Mouse (Mus musculus): ENCODE measurements at regions not wholly inside any gene's neighbourhood (a gene's known extent, or its start where the extent isn't known, plus 50 kb on each side); places are given as distances from the start of the nearest gene placed in this dataset.

DNA sequence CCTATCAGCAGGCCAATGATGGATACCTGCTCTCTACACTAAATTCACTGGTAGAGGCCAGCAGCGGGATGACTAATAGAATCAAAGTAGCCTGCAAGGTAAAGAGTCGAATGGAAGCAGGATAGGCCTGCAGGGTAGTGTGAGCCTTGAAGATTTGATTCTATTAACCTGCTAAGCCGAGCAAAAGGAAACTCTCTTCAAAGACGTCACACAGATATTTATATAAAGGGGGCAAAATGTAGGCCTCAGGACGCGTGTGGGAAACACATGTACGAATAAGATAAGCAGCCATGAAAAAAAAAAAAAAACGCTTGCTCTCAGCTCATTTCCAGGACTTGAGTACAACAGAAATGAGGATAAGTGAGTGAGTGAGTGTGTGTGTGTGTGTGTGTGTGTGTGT is 138.4 kb upstream of the D7Ertd443e start:
- Histone ChIP-seq H3K9ac (ENCODE audit: insufficient read depth, low read depth, low read length, poor library complexity, severe bottlenecking) (no peak overlapping the region), H3K27ac (ENCODE audit: insufficient read depth, low read depth, low read length, poor library complexity, severe bottlenecking) (no peak overlapping the region), H3K4me3 (ENCODE audit: insufficient read depth in 1 of 2, low read depth in 1 of 2, low read length in 2 of 2, poor library complexity in 1 of 2, severe bottlenecking in 1 of 2) (no peak overlapping the region), H3K4me1 (ENCODE audit: control insufficient read depth in 2 of 2, insufficient read depth in 2 of 2, low read length in 2 of 2, poor library complexity in 1 of 2) (no peaks in the 10 kb centered on the region), H3K9me3 (ENCODE audit: control insufficient read depth, insufficient read depth, low read depth, low read length) (no peaks in the 10 kb centered on the region), H3K36me3 (ENCODE audit: control insufficient read depth, insufficient read depth, low read length, poor library complexity, severe bottlenecking) (no peaks in the 10 kb centered on the region)
- TF ChIP-seq CHD2 (IDR thresholded peaks at IDR 0.05; ENCODE audit: low read depth, low read length) (no peak), MAFK (IDR thresholded peaks at IDR 0.05; ENCODE audit: insufficient read depth, low read depth, low read length) (no peak), HCFC1 (IDR thresholded peaks at IDR 0.05; ENCODE audit: borderline replicate concordance, insufficient read depth, low read length) (no peak), ZNF384 (IDR thresholded peaks at IDR 0.05; ENCODE audit: low read depth, low read length) (no peak), ZC3H11A (IDR thresholded peaks at IDR 0.05; ENCODE audit: borderline replicate concordance, low read depth, low read length) (no peak)
- DNase-seq (ENCODE audit: low read depth, low spot score): no peak
- in situ Hi-C loops (cut with MboI; ENCODE audit: low sequenced_read_pairs in 2 of 2, unreplicated experiment in 2 of 2): no loop called here

DNA sequence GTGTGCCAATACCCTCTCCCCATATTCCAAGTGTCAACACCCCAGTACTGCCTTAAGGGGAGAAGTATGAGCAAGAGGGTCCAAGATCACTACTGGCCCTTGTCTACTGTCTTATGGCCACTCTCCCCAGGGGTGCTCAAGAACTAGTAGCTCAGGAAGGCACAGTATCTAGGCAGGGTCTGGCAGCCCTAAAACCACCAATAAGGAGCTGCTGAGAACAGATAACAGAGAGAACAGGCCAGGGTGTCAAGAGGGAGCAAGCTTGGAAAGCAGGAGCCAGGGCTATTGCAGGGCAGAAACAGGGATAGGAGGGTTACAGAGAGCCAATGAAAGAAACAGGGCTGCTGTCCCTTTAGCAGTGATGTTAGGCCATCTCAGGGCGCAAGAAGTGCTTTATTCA is 139.6 kb upstream of the D7Ertd443e start:
- H3K9me3 ChIP-seq (ENCODE audit: control insufficient read depth, insufficient read depth, low read depth, low read length): no peaks in the 10 kb centered on the region
- H3K27ac ChIP-seq (ENCODE audit: insufficient read depth, low read depth, low read length, poor library complexity, severe bottlenecking): no peak overlapping the region
- no peaks in the 10 kb centered on the region for H3K4me1 ChIP-seq (ENCODE audit: control insufficient read depth in 2 of 2, insufficient read depth in 2 of 2, low read length in 2 of 2, poor library complexity in 1 of 2)
- no peaks in the 10 kb centered on the region for H3K36me3 ChIP-seq (ENCODE audit: control insufficient read depth, insufficient read depth, low read length, poor library complexity, severe bottlenecking)
- no peak for DNase-seq (ENCODE audit: low read depth, low spot score)
- no peak overlapping the region for H3K4me3 ChIP-seq (ENCODE audit: insufficient read depth in 1 of 2, low read depth in 1 of 2, low read length in 2 of 2, poor library complexity in 1 of 2, severe bottlenecking in 1 of 2)
- H3K9ac ChIP-seq (ENCODE audit: insufficient read depth, low read depth, low read length, poor library complexity, severe bottlenecking): no peak overlapping the region
- TF ChIP-seq HCFC1 (IDR thresholded peaks at IDR 0.05; ENCODE audit: borderline replicate concordance, insufficient read depth, low read length) (no peak), ZC3H11A (IDR thresholded peaks at IDR 0.05; ENCODE audit: borderline replicate concordance, low read depth, low read length) (no peak), CHD2 (IDR thresholded peaks at IDR 0.05; ENCODE audit: low read depth, low read length) (no peak), MAFK (IDR thresholded peaks at IDR 0.05; ENCODE audit: insufficient read depth, low read depth, low read length) (no peak), ZNF384 (IDR thresholded peaks at IDR 0.05; ENCODE audit: low read depth, low read length) (no peak)
- in situ Hi-C loops (cut with MboI; ENCODE audit: low sequenced_read_pairs in 2 of 2, unreplicated experiment in 2 of 2): loop anchor here in 1 of 2 experiments (25.0 kb wide), 1 partner anchor 663 kb away; no protein-coding TSS in a partner anchor

DNA sequence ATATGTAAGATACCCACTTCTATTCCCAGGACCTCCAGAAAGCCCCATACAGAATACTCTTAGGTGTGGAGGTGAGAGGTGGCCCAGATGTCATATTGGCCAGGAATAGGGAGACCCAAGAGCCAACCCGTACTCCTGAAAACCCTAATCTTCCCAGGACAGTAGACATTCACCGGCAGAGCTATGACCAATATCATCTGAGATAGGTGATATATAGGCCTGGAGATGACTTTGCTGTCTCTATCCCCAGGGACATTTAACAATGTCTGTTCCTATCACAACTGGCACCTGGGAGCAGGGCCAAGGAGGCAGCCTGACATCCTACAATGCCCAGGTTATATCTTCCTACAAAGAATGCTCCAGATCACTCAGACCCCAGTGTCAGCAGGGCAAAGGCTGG is 140.0 kb upstream of the D7Ertd443e start:
- Histone ChIP-seq H3K9ac (ENCODE audit: insufficient read depth, low read depth, low read length, poor library complexity, severe bottlenecking) (no peak overlapping the region), H3K4me1 (ENCODE audit: control insufficient read depth in 2 of 2, insufficient read depth in 2 of 2, low read length in 2 of 2, poor library complexity in 1 of 2) (no peaks in the 10 kb centered on the region), H3K36me3 (ENCODE audit: control insufficient read depth, insufficient read depth, low read length, poor library complexity, severe bottlenecking) (no peaks in the 10 kb centered on the region), H3K9me3 (ENCODE audit: control insufficient read depth, insufficient read depth, low read depth, low read length) (no peaks in the 10 kb centered on the region), H3K27ac (ENCODE audit: insufficient read depth, low read depth, low read length, poor library complexity, severe bottlenecking) (no peak overlapping the region), H3K4me3 (ENCODE audit: insufficient read depth in 1 of 2, low read depth in 1 of 2, low read length in 2 of 2, poor library complexity in 1 of 2, severe bottlenecking in 1 of 2) (no peak overlapping the region)
- in situ Hi-C loops (cut with MboI; ENCODE audit: low sequenced_read_pairs in 2 of 2, unreplicated experiment in 2 of 2): loop anchor here in 1 of 2 experiments (25.0 kb wide), 1 partner anchor 663 kb away; no protein-coding TSS in a partner anchor
- TF ChIP-seq ZC3H11A (IDR thresholded peaks at IDR 0.05; ENCODE audit: borderline replicate concordance, low read depth, low read length) (no peak), ZNF384 (IDR thresholded peaks at IDR 0.05; ENCODE audit: low read depth, low read length) (no peak), CHD2 (IDR thresholded peaks at IDR 0.05; ENCODE audit: low read depth, low read length) (no peak), MAFK (IDR thresholded peaks at IDR 0.05; ENCODE audit: insufficient read depth, low read depth, low read length) (no peak), HCFC1 (IDR thresholded peaks at IDR 0.05; ENCODE audit: borderline replicate concordance, insufficient read depth, low read length) (no peak)
- no peak for DNase-seq (ENCODE audit: low read depth, low spot score)

DNA sequence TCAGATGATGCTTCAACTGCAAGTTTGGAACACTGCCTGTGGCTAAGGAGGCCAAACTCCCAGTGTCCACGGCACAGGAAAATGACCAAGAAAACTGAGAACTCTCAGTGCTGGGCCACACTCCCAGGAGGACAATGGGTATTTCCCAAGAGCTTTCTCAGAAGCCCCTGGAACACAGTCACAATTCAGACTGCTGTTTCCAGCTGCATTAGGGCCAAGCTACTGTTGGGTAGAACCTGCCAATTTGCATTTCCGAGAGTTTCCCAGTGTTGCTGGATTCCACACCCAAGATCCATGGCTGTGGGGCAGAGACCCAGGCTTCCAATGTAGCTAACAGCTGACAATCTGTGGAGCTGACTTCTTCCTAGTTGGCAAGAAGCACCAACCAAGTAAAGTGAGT is 141.9 kb upstream of the D7Ertd443e start:
- H3K4me1 ChIP-seq (ENCODE audit: control insufficient read depth in 2 of 2, insufficient read depth in 2 of 2, low read length in 2 of 2, poor library complexity in 1 of 2): no peaks in the 10 kb centered on the region
- no peak overlapping the region for H3K27ac ChIP-seq (ENCODE audit: insufficient read depth, low read depth, low read length, poor library complexity, severe bottlenecking)

More for the DNA sequence above, 141.9 kb upstream of the D7Ertd443e start:
- in situ Hi-C loops (cut with MboI; ENCODE audit: low sequenced_read_pairs in 2 of 2, unreplicated experiment in 2 of 2): loop anchor here in 1 of 2 experiments (25.0 kb wide), 1 partner anchor 665 kb away; no protein-coding TSS in a partner anchor
- TF ChIP-seq CHD2 (IDR thresholded peaks at IDR 0.05; ENCODE audit: low read depth, low read length) (no peak), MAFK (IDR thresholded peaks at IDR 0.05; ENCODE audit: insufficient read depth, low read depth, low read length) (no peak), ZNF384 (IDR thresholded peaks at IDR 0.05; ENCODE audit: low read depth, low read length) (no peak), HCFC1 (IDR thresholded peaks at IDR 0.05; ENCODE audit: borderline replicate concordance, insufficient read depth, low read length) (no peak), ZC3H11A (IDR thresholded peaks at IDR 0.05; ENCODE audit: borderline replicate concordance, low read depth, low read length) (no peak)
- Histone ChIP-seq H3K9me3 (ENCODE audit: control insufficient read depth, insufficient read depth, low read depth, low read length) (no peaks in the 10 kb centered on the region), H3K4me3 (ENCODE audit: insufficient read depth in 1 of 2, low read depth in 1 of 2, low read length in 2 of 2, poor library complexity in 1 of 2, severe bottlenecking in 1 of 2) (no peak overlapping the region), H3K9ac (ENCODE audit: insufficient read depth, low read depth, low read length, poor library complexity, severe bottlenecking) (no peak overlapping the region), H3K36me3 (ENCODE audit: control insufficient read depth, insufficient read depth, low read length, poor library complexity, severe bottlenecking) (no peaks in the 10 kb centered on the region)
- no peak for DNase-seq (ENCODE audit: low read depth, low spot score)

All from ES-E14 (cell line).